Mouse (Mus musculus): Measurements from ENCODE around the gene Ubac2. TPM values are rescaled to one million over a fixed set of nuclear protein-coding genes. Genes with fewer than 3 reads are reported as not detected.
"Not testable (repeated sequence)": the region's sequence is repeated elsewhere in the genome, so short reads cannot be mapped to it uniquely, and the experiment has no call there.

Gene Ubac2
- polyA plus RNA-seq, 1 experiment from 2014 or later: 67.5 TPM

DNA sequence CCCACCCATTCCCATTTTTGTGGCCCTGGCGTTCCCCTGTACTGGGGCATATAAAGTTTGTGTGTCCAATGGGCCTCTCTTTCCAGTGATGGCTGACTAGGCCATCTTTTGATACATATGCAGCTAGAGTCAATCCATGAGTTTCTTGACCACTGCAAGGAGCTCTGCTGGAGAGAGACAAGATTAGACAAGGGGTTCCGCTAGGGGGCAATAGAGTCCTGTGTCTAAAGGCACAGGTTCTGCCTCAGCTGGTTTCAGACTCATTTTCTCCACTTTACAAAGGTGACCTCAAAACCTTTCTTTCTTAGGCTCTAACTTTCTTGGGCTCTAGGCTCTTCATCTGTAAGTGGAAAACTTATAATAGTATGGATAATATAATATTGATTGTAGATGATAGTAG, 13.3 kb upstream of the Ubac2 start:
- not testable (repeated sequence) for H3K4me3 ChIP-seq (ENCODE audit: low read depth, low read length); H3K27me3 ChIP-seq (replicated peaks; ENCODE audit: control insufficient read depth, insufficient read depth, low read length); H3K9me3 ChIP-seq (ENCODE audit: control insufficient read depth, low read length); H3K4me2 ChIP-seq (ENCODE audit: low read length); H3K27ac ChIP-seq (ENCODE audit: low read depth); H3K36me3 ChIP-seq (ENCODE audit: control insufficient read depth, insufficient read depth, low read length); H3K9ac ChIP-seq (ENCODE audit: low read length); H3K4me1 ChIP-seq (replicated peaks; ENCODE audit: control insufficient read depth, insufficient read depth, low read length)
- 23% methylated on average over 2 of the region's 2 CpGs for WGBS
- ATAC-seq (replicated peaks; ENCODE audit: low FRiP score, low TSS enrichment, low read depth) (0 out of 2 replicates have a peak, but pooled peaks have one; percentile 64), DNase-seq (ENCODE audit: low spot score) (peak; percentile 83)

GRCm38 (mm10) chr14:121866574-121866973, 11.8 kb upstream of the Ubac2 start:
- Histone ChIP-seq H3K36me3 (ENCODE audit: control insufficient read depth, insufficient read depth, low read length) (no peaks in the 10 kb centered on the region), H3K27me3 (replicated peaks; ENCODE audit: control insufficient read depth, insufficient read depth, low read length) (no peaks in the 10 kb centered on the region), H3K27ac (ENCODE audit: low read depth) (no peak overlapping the region), H3K4me3 (ENCODE audit: low read depth, low read length) (no peak overlapping the region), H3K4me2 (ENCODE audit: low read length) (no peak overlapping the region), H3K4me1 (replicated peaks; ENCODE audit: control insufficient read depth, insufficient read depth, low read length) (no peaks in the 10 kb centered on the region), H3K9me3 (ENCODE audit: control insufficient read depth, low read length) (no peaks in the 10 kb centered on the region), H3K9ac (ENCODE audit: low read length) (no peak overlapping the region)
- WGBS: 76% methylated on average over 3 of the region's 3 CpGs
- no peak for ATAC-seq (replicated peaks; ENCODE audit: low FRiP score, low TSS enrichment, low read depth)
- no peak for DNase-seq (ENCODE audit: low spot score)

GRCm38 (mm10) chr14:121869111-121869510, 9.3 kb upstream of the Ubac2 start:
- Histone ChIP-seq H3K4me1 (replicated peaks; ENCODE audit: control insufficient read depth, insufficient read depth, low read length) (no peaks in the 10 kb centered on the region), H3K4me2 (ENCODE audit: low read length) (no peak overlapping the region), H3K27ac (ENCODE audit: low read depth) (no peak overlapping the region), H3K9me3 (ENCODE audit: control insufficient read depth, low read length) (no peaks in the 10 kb centered on the region), H3K9ac (ENCODE audit: low read length) (no peak overlapping the region), H3K4me3 (ENCODE audit: low read depth, low read length) (no peak overlapping the region), H3K27me3 (replicated peaks; ENCODE audit: control insufficient read depth, insufficient read depth, low read length) (no peaks in the 10 kb centered on the region), H3K36me3 (ENCODE audit: control insufficient read depth, insufficient read depth, low read length) (no peaks in the 10 kb centered on the region)
- no peak for DNase-seq (ENCODE audit: low spot score)
- WGBS: 84% methylated on average over 1 of the region's 1 CpGs
- no peak for ATAC-seq (replicated peaks; ENCODE audit: low FRiP score, low TSS enrichment, low read depth)

GRCm38 (mm10) chr14:121872760-121873159, 5.7 kb upstream of the Ubac2 start:
- Histone ChIP-seq H3K4me2 (ENCODE audit: low read length) (no peak overlapping the region), H3K9me3 (ENCODE audit: control insufficient read depth, low read length) (no peaks in the 10 kb centered on the region), H3K27me3 (replicated peaks; ENCODE audit: control insufficient read depth, insufficient read depth, low read length) (no peaks in the 10 kb centered on the region), H3K4me3 (ENCODE audit: low read depth, low read length) (no peak overlapping the region), H3K9ac (ENCODE audit: low read length) (no peak overlapping the region), H3K4me1 (replicated peaks; ENCODE audit: control insufficient read depth, insufficient read depth, low read length) (peaks cover 3% of the 10 kb centered on the region; the same call in 1 of the 2 replicates), H3K27ac (ENCODE audit: low read depth) (no peak overlapping the region), H3K36me3 (ENCODE audit: control insufficient read depth, insufficient read depth, low read length) (no peaks in the 10 kb centered on the region)
- no peak for DNase-seq (ENCODE audit: low spot score)
- 71% methylated on average over 1 of the region's 1 CpGs for WGBS
- ATAC-seq (replicated peaks; ENCODE audit: low FRiP score, low TSS enrichment, low read depth): no peak

- Histone ChIP-seq H3K4me2 (ENCODE audit: low read length) (no peak overlapping the region), H3K27ac (ENCODE audit: low read depth) (no peak overlapping the region), H3K4me3 (ENCODE audit: low read depth, low read length) (no peak overlapping the region), H3K9ac (ENCODE audit: low read length) (no peak overlapping the region), H3K36me3 (ENCODE audit: control insufficient read depth, insufficient read depth, low read length) (no peaks in the 10 kb centered on the region), H3K27me3 (replicated peaks; ENCODE audit: control insufficient read depth, insufficient read depth, low read length) (no peaks in the 10 kb centered on the region), H3K9me3 (ENCODE audit: control insufficient read depth, low read length) (no peaks in the 10 kb centered on the region), H3K4me1 (replicated peaks; ENCODE audit: control insufficient read depth, insufficient read depth, low read length) (peaks cover 3% of the 10 kb centered on the region; the same call in 1 of the 2 replicates)
- 68% methylated on average over 2 of the region's 2 CpGs for WGBS
- DNase-seq (ENCODE audit: low spot score) (no peak), ATAC-seq (replicated peaks; ENCODE audit: low FRiP score, low TSS enrichment, low read depth) (no peak)
Measured at GRCm38 (mm10) chr14:121873172-121873571, 5.2 kb upstream of the Ubac2 start.

- H3K27me3 ChIP-seq (replicated peaks; ENCODE audit: control insufficient read depth, insufficient read depth, low read length): no peaks in the 10 kb centered on the region
- ATAC-seq (replicated peaks; ENCODE audit: low FRiP score, low TSS enrichment, low read depth): no peak
- DNase-seq (ENCODE audit: low spot score): no peak
- H3K4me3 ChIP-seq (ENCODE audit: low read depth, low read length): no peak overlapping the region
- H3K4me2 ChIP-seq (ENCODE audit: low read length): no peak overlapping the region
- no peak overlapping the region for H3K9ac ChIP-seq (ENCODE audit: low read length)
- no peaks in the 10 kb centered on the region for H3K9me3 ChIP-seq (ENCODE audit: control insufficient read depth, low read length)
- no peak overlapping the region for H3K27ac ChIP-seq (ENCODE audit: low read depth)
- 82% methylated on average over 4 of the region's 4 CpGs for WGBS
- peaks cover 3% of the 10 kb centered on the region; the same call in 1 of the 2 replicates for H3K4me1 ChIP-seq (replicated peaks; ENCODE audit: control insufficient read depth, insufficient read depth, low read length)
- H3K36me3 ChIP-seq (ENCODE audit: control insufficient read depth, insufficient read depth, low read length): no peaks in the 10 kb centered on the region
Measured at GRCm38 (mm10) chr14:121873646-121874045, 4.8 kb upstream of the Ubac2 start.

DNA sequence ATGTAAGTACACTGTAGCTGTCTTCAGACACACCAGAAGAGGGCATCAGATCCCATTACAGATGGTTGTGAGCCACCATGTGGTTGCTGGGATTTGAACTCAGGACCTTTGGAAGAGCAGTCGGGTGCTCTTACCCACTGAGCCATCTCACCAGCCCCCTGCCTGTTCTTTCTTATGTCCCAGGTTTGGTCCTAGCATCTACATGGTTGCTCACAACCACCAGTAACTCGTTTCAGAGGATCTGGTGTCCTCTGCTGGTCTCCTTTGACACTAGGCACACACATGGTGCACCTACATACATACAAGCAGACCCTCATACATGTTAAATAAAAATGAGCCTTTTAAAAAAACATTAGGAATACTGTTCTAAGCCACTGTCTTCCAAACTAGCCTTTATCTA, 2.2 kb upstream of the Ubac2 start:
- not testable (repeated sequence) for H3K9me3 ChIP-seq (ENCODE audit: control insufficient read depth, low read length); H3K4me1 ChIP-seq (replicated peaks; ENCODE audit: control insufficient read depth, insufficient read depth, low read length); H3K27me3 ChIP-seq (replicated peaks; ENCODE audit: control insufficient read depth, insufficient read depth, low read length); ATAC-seq (replicated peaks; ENCODE audit: low FRiP score, low TSS enrichment, low read depth); H3K9ac ChIP-seq (ENCODE audit: low read length); DNase-seq (ENCODE audit: low spot score); H3K27ac ChIP-seq (ENCODE audit: low read depth); H3K4me3 ChIP-seq (ENCODE audit: low read depth, low read length); H3K36me3 ChIP-seq (ENCODE audit: control insufficient read depth, insufficient read depth, low read length); H3K4me2 ChIP-seq (ENCODE audit: low read length)
- WGBS: 75% methylated on average over 2 of the region's 2 CpGs

DNA sequence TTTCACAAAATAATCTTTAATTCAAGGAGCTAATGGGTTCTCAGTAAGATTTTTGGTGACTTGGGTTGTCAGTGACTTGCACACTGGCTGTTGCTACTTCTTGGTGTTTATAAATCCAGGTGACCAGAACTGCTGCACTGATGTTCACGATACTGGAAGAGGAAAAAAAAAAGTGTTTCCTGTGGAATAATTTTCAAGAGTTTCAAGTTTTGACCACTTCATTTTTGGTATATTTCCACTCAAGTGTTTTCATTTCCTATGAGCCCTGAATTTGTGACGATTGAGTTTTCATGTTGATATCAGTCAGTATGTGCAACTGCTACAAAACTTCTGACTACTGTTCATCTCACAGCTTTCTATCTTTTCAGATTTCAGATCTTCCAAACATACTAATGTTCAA, 1.6 kb upstream of the Ubac2 start:
- Histone ChIP-seq H3K9me3 (ENCODE audit: control insufficient read depth, low read length) (no peaks in the 10 kb centered on the region), H3K27ac (ENCODE audit: low read depth) (no peak overlapping the region), H3K4me3 (ENCODE audit: low read depth, low read length) (no peak overlapping the region), H3K27me3 (replicated peaks; ENCODE audit: control insufficient read depth, insufficient read depth, low read length) (no peaks in the 10 kb centered on the region), H3K4me2 (ENCODE audit: low read length) (no peak overlapping the region), H3K4me1 (replicated peaks; ENCODE audit: control insufficient read depth, insufficient read depth, low read length) (peaks cover 6% of the 10 kb centered on the region; the same call in 1 of the 2 replicates), H3K36me3 (ENCODE audit: control insufficient read depth, insufficient read depth, low read length) (no peaks in the 10 kb centered on the region), H3K9ac (ENCODE audit: low read length) (no peak overlapping the region)
- 84% methylated on average over 2 of the region's 2 CpGs for WGBS
- ATAC-seq (replicated peaks; ENCODE audit: low FRiP score, low TSS enrichment, low read depth) (no peak), DNase-seq (ENCODE audit: low spot score) (no peak)

GRCm38 (mm10) chr14:121877640-121878039, 780 bp upstream of the Ubac2 start:
- Histone ChIP-seq H3K9me3 (ENCODE audit: control insufficient read depth, low read length) (no peaks in the 10 kb centered on the region), H3K27ac (ENCODE audit: low read depth) (peak overlapping the region; percentile 95), H3K27me3 (replicated peaks; ENCODE audit: control insufficient read depth, insufficient read depth, low read length) (no peaks in the 10 kb centered on the region), H3K4me3 (ENCODE audit: low read depth, low read length) (peak overlapping the region; percentile 94), H3K9ac (ENCODE audit: low read length) (peak overlapping the region; percentile 70), H3K36me3 (ENCODE audit: control insufficient read depth, insufficient read depth, low read length) (no peaks in the 10 kb centered on the region), H3K4me2 (ENCODE audit: low read length) (peak overlapping the region; percentile 63), H3K4me1 (replicated peaks; ENCODE audit: control insufficient read depth, insufficient read depth, low read length) (peaks cover 6% of the 10 kb centered on the region; the same call in 1 of the 2 replicates)
- 40% methylated on average over 8 of the region's 8 CpGs for WGBS
- ATAC-seq (replicated peaks; ENCODE audit: low FRiP score, low TSS enrichment, low read depth): no peak
- no peak for DNase-seq (ENCODE audit: low spot score)
